Mouse (Mus musculus) MEL (cell line): ENCODE measurements around the gene Csnk1g1. TPM values are rescaled to one million over a fixed set of nuclear protein-coding genes. Genes with fewer than 3 reads are reported as not detected.
A peak's percentile ranks its signal among the peaks of the same experiment; 100 is the strongest.

ENCODE experiments used
- DNase-seq: peaks from one replicate; pipeline ENCODE4 v3.0.0; 2011; ENCODE audit warnings: low read depth, low spot score
- H3K27ac ChIP-seq: 2 replicates; pipeline ENCODE4 v1.5.1; 2012; ENCODE audit warnings: low read depth, mild to moderate bottlenecking, control low read depth, low read length, moderate library complexity; ENCODE audit not compliant: control insufficient read depth
- H3K27me3 ChIP-seq, 2 experiments: fragments of 150-350 bp in 1 of 2; sonication (generic) in 1 of 2; 2 replicates each; pipeline ENCODE4 v1.6.1; 2012; ENCODE audit warnings: low read length in 2 of 2, mild to moderate bottlenecking in 2 of 2, improper control_type of control experiment in 1 of 2, moderate library complexity in 1 of 2; ENCODE audit not compliant: insufficient read depth in 2 of 2, control insufficient read depth in 1 of 2
- H3K36me3 ChIP-seq, 2 experiments: 2 replicates each; pipeline ENCODE4 v1.6.1; 2012 to 2014; ENCODE audit warnings: low read length in 2 of 2, improper control_type of control experiment in 1 of 2, inconsistent platforms in 1 of 2, mild to moderate bottlenecking in 1 of 2; ENCODE audit not compliant: insufficient read depth in 2 of 2, control insufficient read depth in 1 of 2
- H3K4me1 ChIP-seq, 2 experiments: fragments of 150-350 bp in 1 of 2; sonication (generic) in 1 of 2; 2 replicates each; pipeline ENCODE4 v1.6.1; 2012; ENCODE audit warnings: low read length in 2 of 2, improper control_type of control experiment in 1 of 2, mild to moderate bottlenecking in 1 of 2; ENCODE audit not compliant: insufficient read depth in 2 of 2, control insufficient read depth in 1 of 2
- H3K4me3 ChIP-seq, 2 experiments: fragments of 150-350 bp in 1 of 2; sonication (generic) in 1 of 2; 2 replicates each; pipeline ENCODE4 v1.5.1; 2012; ENCODE audit warnings: low read depth in 2 of 2, low read length in 2 of 2, mild to moderate bottlenecking in 2 of 2, moderate library complexity in 2 of 2, control low read depth in 1 of 2, improper control_type of control experiment in 1 of 2; ENCODE audit not compliant: control insufficient read depth in 1 of 2, insufficient read depth in 1 of 2
- H3K79me2 ChIP-seq: 2 replicates; pipeline ENCODE4 v1.6.1; 2012; ENCODE audit warnings: mild to moderate bottlenecking, low read length, moderate library complexity; ENCODE audit not compliant: control insufficient read depth, poor library complexity, insufficient read depth
- H3K9ac ChIP-seq: 2 replicates; pipeline ENCODE4 v1.6.1; 2012; ENCODE audit warnings: low read depth, mild to moderate bottlenecking, control low read depth, low read length, moderate library complexity; ENCODE audit not compliant: control insufficient read depth, poor library complexity, severe bottlenecking
- H3K9me3 ChIP-seq: fragments of 150-350 bp; sonication (generic); replicated peaks from 2 replicates; pipeline ENCODE4 v1.6.1; 2012; ENCODE audit warnings: mild to moderate bottlenecking, low read length, improper control_type of control experiment, moderate library complexity; ENCODE audit not compliant: insufficient read depth
- CHD1 ChIP-seq: IDR thresholded peaks from 2 replicates; pipeline ENCODE4 v1.6.1; 2012; ENCODE audit warnings: low read depth, mild to moderate bottlenecking, inconsistent platforms, low read length, improper control_type of control experiment
- CHD2 ChIP-seq: IDR thresholded peaks from 2 replicates; pipeline ENCODE4 v1.6.1; 2011; ENCODE audit warnings: low read length, improper control_type of control experiment
- EP300 ChIP-seq, 2 experiments: IDR thresholded peaks; 2 replicates each; pipeline ENCODE4 v1.6.1; 2011; ENCODE audit warnings: improper control_type of control experiment in 2 of 2, low read length in 2 of 2, low read depth in 1 of 2, mild to moderate bottlenecking in 1 of 2
- ETS1 ChIP-seq: IDR thresholded peaks from 2 replicates; pipeline ENCODE4 v1.6.1; 2012; ENCODE audit warnings: low read depth, mild to moderate bottlenecking, inconsistent platforms, low read length, improper control_type of control experiment, moderate library complexity
- GATA1 ChIP-seq: IDR thresholded peaks from 2 replicates; pipeline ENCODE4 v1.6.1; 2011; ENCODE audit warnings: low read depth, low read length, improper control_type of control experiment
- HCFC1 ChIP-seq: IDR thresholded peaks from 2 replicates; pipeline ENCODE4 v1.6.1; 2012; ENCODE audit warnings: low read depth, mild to moderate bottlenecking, inconsistent platforms, low read length, improper control_type of control experiment, moderate library complexity
- JUND ChIP-seq: IDR thresholded peaks from 2 replicates; pipeline ENCODE4 v1.6.1; 2011; ENCODE audit warnings: low read depth, mild to moderate bottlenecking, improper control_type of control experiment, low read length
- KAT2A ChIP-seq: conservative IDR thresholded peaks from 2 replicates; pipeline ENCODE4 v1.6.1; 2012; ENCODE audit warnings: low read depth, low read length, improper control_type of control experiment, inconsistent platforms
- MAZ ChIP-seq: IDR thresholded peaks from 2 replicates; pipeline ENCODE4 v1.6.1; 2012; ENCODE audit warnings: low read depth, mild to moderate bottlenecking, inconsistent platforms, low read length, improper control_type of control experiment
- MEF2A ChIP-seq: IDR thresholded peaks from 2 replicates; pipeline ENCODE4 v1.6.1; 2014; ENCODE audit warnings: low read depth, mild to moderate bottlenecking, inconsistent platforms, low read length, improper control_type of control experiment; ENCODE audit not compliant: poor library complexity, insufficient replicate concordance, severe bottlenecking; ENCODE audit errors: extremely low read depth
- MXI1 ChIP-seq: IDR thresholded peaks from 2 replicates; pipeline ENCODE4 v1.6.1; 2011; ENCODE audit warnings: mild to moderate bottlenecking, low read depth, low read length, improper control_type of control experiment
- MYB ChIP-seq: IDR thresholded peaks from 2 replicates; pipeline ENCODE4 v1.6.1; 2011; ENCODE audit warnings: mild to moderate bottlenecking, low read depth, low read length, improper control_type of control experiment
- RCOR1 ChIP-seq: IDR thresholded peaks from 2 replicates; pipeline ENCODE4 v1.6.1; 2012; ENCODE audit warnings: low read depth, mild to moderate bottlenecking, inconsistent platforms, low read length, improper control_type of control experiment
- TAL1 ChIP-seq: IDR thresholded peaks from 2 replicates; pipeline ENCODE4 v1.6.1; 2012; ENCODE audit warnings: mild to moderate bottlenecking, inconsistent platforms, low read length, moderate library complexity, mixed read lengths
- TBP ChIP-seq: IDR thresholded peaks from 2 replicates; pipeline ENCODE4 v1.8.0; 2011; ENCODE audit warnings: low read depth, low read length, improper control_type of control experiment
- TCF12 ChIP-seq: IDR thresholded peaks from 2 replicates; pipeline ENCODE4 v1.6.1; 2014; ENCODE audit warnings: low read depth, mild to moderate bottlenecking, inconsistent platforms, low read length, improper control_type of control experiment, moderate library complexity
- ZMIZ1 ChIP-seq: IDR thresholded peaks from 2 replicates; pipeline ENCODE4 v1.6.1; 2012; ENCODE audit warnings: low read depth, mild to moderate bottlenecking, inconsistent platforms, low read length, improper control_type of control experiment, moderate library complexity
- ZNF384 ChIP-seq: IDR thresholded peaks from 2 replicates; pipeline ENCODE4 v1.6.1; 2012; ENCODE audit warnings: low read depth, mild to moderate bottlenecking, inconsistent platforms, low read length, improper control_type of control experiment
- polyA plus RNA-seq, 2 experiments: library from polyadenylated mRNA; stranded (reverse) in 1 of 2; unstranded in 1 of 2; fragments of >175 nt in 1 of 2; fragments of >200 nt in 1 of 2; gene quantifications; 2 replicates each; pipeline versions ENCODE4 v1.2.1 to v1.2.4; 2012; ENCODE audit warnings: low replicate concordance in 2 of 2, low read depth in 1 of 2; ENCODE audit not compliant: insufficient read length in 2 of 2, insufficient read depth in 1 of 2, missing spikeins in 1 of 2
- total RNA-seq: library from RNA; depleted of rRNA; stranded (reverse); fragments of 300-350 nt; gene quantifications from 2 replicates; pipeline ENCODE4 v1.2.3, GENCODE M21; 2012

Csnk1g1 gene
- total and polyA plus RNA-seq, 3 experiments = 5.1 to 7.7 TPM; not detected in 1

DNA sequence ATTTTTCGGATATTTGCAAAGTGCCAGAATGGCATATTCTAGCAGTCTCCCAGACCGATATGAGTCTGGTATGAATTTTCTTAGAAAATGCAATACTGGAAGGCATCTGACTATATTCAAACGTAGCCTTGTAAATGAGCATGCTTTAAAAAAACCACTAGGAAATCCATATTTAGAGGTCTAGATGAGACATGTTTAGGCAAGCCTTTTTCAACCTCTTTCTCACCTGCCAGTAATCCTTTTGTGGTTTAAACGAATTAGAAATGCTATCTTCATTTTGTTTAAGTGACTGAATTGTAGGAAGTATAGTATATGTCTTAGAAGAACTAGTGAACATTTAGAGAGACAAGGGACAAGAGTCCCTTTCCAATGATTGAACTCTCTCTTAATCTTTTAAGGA is 1.1 kb downstream of the Csnk1g1 start:
- no peak for TF ChIP-seq MXI1
- TF ChIP-seq MEF2A = no peak
- TF ChIP-seq HCFC1 = peak; percentile 4; the same call in 1 of the 2 replicates
- DNase-seq = no peak
- peaks cover 0 to 11% of the 10 kb centered on the region in 2 experiments; a peak in 2 of 4 replicates for H3K36me3 ChIP-seq
- no peaks in the 10 kb centered on the region for H3K9me3 ChIP-seq
- peaks cover 15% of the 10 kb centered on the region for H3K79me2 ChIP-seq
- H3K27me3 ChIP-seq = no peaks in the 10 kb centered on the region
- peak overlapping the region; percentile 63 for H3K27ac ChIP-seq
- H3K4me1 ChIP-seq = peaks cover 3 to 9% of the 10 kb centered on the region in 2 experiments; a peak in 3 of 4 replicates
- H3K9ac ChIP-seq = peak overlapping the region; percentile 85
- H3K4me3 ChIP-seq = peak overlapping the region; percentile 84 to 95

GRCm38 (mm10) chr9:65913976-65914375 is 5.3 kb downstream of the Csnk1g1 start:
- no peak for TF ChIP-seq MXI1
- no peak for TF ChIP-seq TAL1
- TF ChIP-seq RCOR1 = no peak
- TF ChIP-seq CHD1 = no peak
- TF ChIP-seq JUND = no peak
- TF ChIP-seq MYB = no peak
- TF ChIP-seq TBP = no peak
- TF ChIP-seq TCF12 = no peak
- no peak for TF ChIP-seq KAT2A
- TF ChIP-seq ZNF384 = no peak; the same call in 1 of the 2 replicates
- no peak for TF ChIP-seq CHD2
- TF ChIP-seq MEF2A = no peak
- no peaks in the 10 kb centered on the region for H3K9me3 ChIP-seq
- no peak overlapping the region for H3K4me3 ChIP-seq
- no peak overlapping the region for H3K27ac ChIP-seq
- H3K27me3 ChIP-seq = no peaks in the 10 kb centered on the region
- no peak overlapping the region for H3K9ac ChIP-seq
- peaks cover 14 to 25% of the 10 kb centered on the region in 2 experiments for H3K4me1 ChIP-seq
- no peak for DNase-seq
- H3K36me3 ChIP-seq = peaks cover 0 to 22% of the 10 kb centered on the region in 2 experiments; a peak in 2 of 4 replicates
- peaks cover 24% of the 10 kb centered on the region for H3K79me2 ChIP-seq

GRCm38 (mm10) chr9:65917015-65917414 is 8.3 kb downstream of the Csnk1g1 start:
- Histone ChIP-seq H3K27ac (no peak overlapping the region), H3K36me3 (peaks cover 0 to 26% of the 10 kb centered on the region in 2 experiments; a peak in 2 of 4 replicates), H3K9me3 (no peaks in the 10 kb centered on the region), H3K9ac (no peak overlapping the region), H3K79me2 (peaks cover 15% of the 10 kb centered on the region), H3K4me3 (no peak overlapping the region), H3K4me1 (peaks cover 10 to 24% of the 10 kb centered on the region in 2 experiments), H3K27me3 (no peaks in the 10 kb centered on the region)
- peak; percentile 22 for DNase-seq
- TF ChIP-seq MAZ = no peak
- peak; percentile 67; the same call in 1 of the 2 replicates for TF ChIP-seq ETS1
- TF ChIP-seq MEF2A = peak; percentile 97
- TF ChIP-seq RCOR1 = 0 out of 2 replicates have a peak, but pooled peaks have one; percentile 31
- TF ChIP-seq EP300 (IDR thresholded peaks at IDR 0.05; ENCODE audit: low read depth in 1 of 2, low read length in 2 of 2) = peak in 1 of 2 experiments; percentile 70; a peak in 2 of 4 replicates
- TF ChIP-seq TCF12 = peak; percentile 83
- no peak for TF ChIP-seq ZMIZ1
- peak; percentile 64 for TF ChIP-seq GATA1
- 0 out of 2 replicates have a peak, but pooled peaks have one; percentile 4 for TF ChIP-seq TAL1
